Mouse (Mus musculus): Measurements from ENCODE around the gene Eif4e. TPM values are rescaled to one million over a fixed set of nuclear protein-coding genes. Genes with fewer than 3 reads are reported as not detected.

The Eif4e gene
- total and polyA plus RNA-seq, 2 experiments: 12.8 to 18.2 TPM

GRCm38 (mm10) chr3:138578867-138579266 is 52.9 kb downstream of the Eif4e start:
- no peak overlapping the region for H3K9ac ChIP-seq (ENCODE audit: low read depth, low read length)
- no peaks in the 10 kb centered on the region for H3K79me2 ChIP-seq (ENCODE audit: control insufficient read depth, insufficient read depth, low read length)
- DNase-seq (ENCODE audit: extremely low read depth, low read depth, low spot score): no peak
- no peaks in the 10 kb centered on the region for H3K36me3 ChIP-seq (ENCODE audit: control insufficient read depth, insufficient read depth, low read length)
- H3K4me1 ChIP-seq (ENCODE audit: control insufficient read depth, insufficient read depth, low read length): no peaks in the 10 kb centered on the region
- H3K27me3 ChIP-seq (ENCODE audit: control insufficient read depth, insufficient read depth, low read length): no peaks in the 10 kb centered on the region
- no peak overlapping the region for H3K27ac ChIP-seq (replicated peaks; ENCODE audit: insufficient read depth, low read depth, low read length)
- TF ChIP-seq POLR2A (IDR thresholded peaks at IDR 0.05; ENCODE audit: extremely low read depth, insufficient read depth, low read length) (no peak), CTCF (IDR thresholded peaks at IDR 0.05; ENCODE audit: low read depth, low read length) (no peak)
- WGBS: 94% methylated on average over 10 of the region's 10 CpGs
- no peak overlapping the region for H3K4me3 ChIP-seq (ENCODE audit: insufficient read depth, low read depth, low read length)

DNA sequence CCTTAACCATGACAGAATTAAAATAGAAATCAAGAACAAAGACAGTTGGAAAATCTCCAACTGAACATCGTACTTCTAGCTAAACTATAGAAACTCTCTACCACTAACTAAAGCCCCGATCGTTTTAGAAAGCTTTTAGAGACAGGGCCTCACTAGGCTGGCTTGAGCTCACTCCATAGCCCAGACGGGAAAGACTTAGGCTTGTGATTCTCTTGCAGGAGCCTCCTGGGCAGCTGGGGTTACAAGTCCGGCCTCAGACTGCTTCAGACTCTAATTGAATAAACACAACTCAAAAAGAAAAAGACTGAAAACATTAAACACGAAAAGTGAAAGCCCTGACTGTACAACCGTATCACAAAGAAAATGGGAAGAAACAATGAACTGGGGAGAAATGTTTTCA is 60.2 kb downstream of the Eif4e start:
- no peaks in the 10 kb centered on the region for H3K4me1 ChIP-seq (ENCODE audit: control insufficient read depth, insufficient read depth, low read length)
- no peak for TF ChIP-seq CTCF (IDR thresholded peaks at IDR 0.05; ENCODE audit: low read depth, low read length)
- no peak for TF ChIP-seq POLR2A (IDR thresholded peaks at IDR 0.05; ENCODE audit: extremely low read depth, insufficient read depth, low read length)
- H3K9ac ChIP-seq (ENCODE audit: low read depth, low read length): no peak overlapping the region
- no peaks in the 10 kb centered on the region for H3K27me3 ChIP-seq (ENCODE audit: control insufficient read depth, insufficient read depth, low read length)
- H3K27ac ChIP-seq (replicated peaks; ENCODE audit: insufficient read depth, low read depth, low read length): no peak overlapping the region
- no peak for DNase-seq (ENCODE audit: extremely low read depth, low read depth, low spot score)
- H3K4me3 ChIP-seq (ENCODE audit: insufficient read depth, low read depth, low read length): no peak overlapping the region
- 76% methylated on average over 7 of the region's 7 CpGs for WGBS
- H3K36me3 ChIP-seq (ENCODE audit: control insufficient read depth, insufficient read depth, low read length): no peaks in the 10 kb centered on the region
- H3K79me2 ChIP-seq (ENCODE audit: control insufficient read depth, insufficient read depth, low read length): no peaks in the 10 kb centered on the region

- no peaks in the 10 kb centered on the region for H3K4me1 ChIP-seq (ENCODE audit: control insufficient read depth, insufficient read depth, low read length)
- no peaks in the 10 kb centered on the region for H3K27me3 ChIP-seq (ENCODE audit: control insufficient read depth, insufficient read depth, low read length)
- DNase-seq (ENCODE audit: extremely low read depth, low read depth, low spot score): no peak
- 81% methylated on average over 4 of the region's 4 CpGs for WGBS
- H3K79me2 ChIP-seq (ENCODE audit: control insufficient read depth, insufficient read depth, low read length): no peaks in the 10 kb centered on the region
- no peaks in the 10 kb centered on the region for H3K36me3 ChIP-seq (ENCODE audit: control insufficient read depth, insufficient read depth, low read length)
- TF ChIP-seq POLR2A (IDR thresholded peaks at IDR 0.05; ENCODE audit: extremely low read depth, insufficient read depth, low read length): no peak
- no peak for TF ChIP-seq CTCF (IDR thresholded peaks at IDR 0.05; ENCODE audit: low read depth, low read length)
- H3K4me3 ChIP-seq (ENCODE audit: insufficient read depth, low read depth, low read length): no peak overlapping the region
- H3K27ac ChIP-seq (replicated peaks; ENCODE audit: insufficient read depth, low read depth, low read length): no peak overlapping the region
- no peak overlapping the region for H3K9ac ChIP-seq (ENCODE audit: low read depth, low read length)
Observed at GRCm38 (mm10) chr3:138587137-138587536, 61.2 kb downstream of the Eif4e start.

DNA sequence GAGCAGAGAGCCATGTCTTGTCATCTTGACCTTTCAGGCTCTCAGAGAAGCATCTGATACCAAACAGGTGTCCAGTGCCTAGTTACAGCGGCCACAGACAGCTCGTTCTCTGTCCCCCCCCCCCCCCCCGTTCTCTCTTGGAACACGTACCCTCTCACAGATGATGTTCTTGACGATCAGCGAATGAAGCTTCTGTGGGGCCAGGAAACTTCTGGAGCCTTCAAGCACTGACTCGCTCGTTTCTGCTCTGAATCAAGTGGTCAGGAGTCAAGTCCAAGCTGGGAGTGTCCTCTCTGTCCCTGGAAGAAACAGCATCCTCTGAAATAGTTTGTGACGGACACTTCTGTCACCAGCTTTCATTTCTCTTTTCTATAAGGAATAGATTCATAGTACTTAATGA is 62.0 kb downstream of the Eif4e start:
- 82% methylated on average over 9 of the region's 9 CpGs for WGBS
- TF ChIP-seq CTCF (IDR thresholded peaks at IDR 0.05; ENCODE audit: low read depth, low read length): no peak
- no peak for TF ChIP-seq POLR2A (IDR thresholded peaks at IDR 0.05; ENCODE audit: extremely low read depth, insufficient read depth, low read length)
- Histone ChIP-seq H3K36me3 (ENCODE audit: control insufficient read depth, insufficient read depth, low read length) (no peaks in the 10 kb centered on the region), H3K27me3 (ENCODE audit: control insufficient read depth, insufficient read depth, low read length) (no peaks in the 10 kb centered on the region), H3K9ac (ENCODE audit: low read depth, low read length) (no peak overlapping the region), H3K27ac (replicated peaks; ENCODE audit: insufficient read depth, low read depth, low read length) (no peak overlapping the region), H3K4me3 (ENCODE audit: insufficient read depth, low read depth, low read length) (no peak overlapping the region), H3K79me2 (ENCODE audit: control insufficient read depth, insufficient read depth, low read length) (no peaks in the 10 kb centered on the region), H3K4me1 (ENCODE audit: control insufficient read depth, insufficient read depth, low read length) (no peaks in the 10 kb centered on the region)
- DNase-seq (ENCODE audit: extremely low read depth, low read depth, low spot score): no peak

DNA sequence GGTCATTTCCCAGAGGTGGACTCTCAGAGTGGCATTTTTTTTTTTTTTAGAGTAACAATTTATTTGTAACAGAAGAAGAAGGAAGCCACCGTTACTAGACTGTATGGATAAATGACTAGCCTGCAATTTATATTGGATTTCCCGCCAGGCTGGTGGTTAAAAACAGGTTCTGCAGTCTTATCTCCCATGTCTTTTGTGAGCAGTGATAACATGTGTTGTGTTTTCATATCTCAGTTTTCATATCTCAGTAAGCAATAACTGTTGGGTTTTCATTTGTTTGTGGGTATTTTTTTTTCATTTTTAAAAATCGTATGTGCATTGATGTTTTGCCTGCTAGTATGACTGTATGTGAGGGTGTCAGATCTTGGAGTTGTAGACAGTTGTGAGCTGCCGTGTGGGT is 65.0 kb downstream of the Eif4e start:
- Histone ChIP-seq H3K9ac (ENCODE audit: low read depth, low read length) (no peak overlapping the region), H3K27ac (replicated peaks; ENCODE audit: insufficient read depth, low read depth, low read length) (no peak overlapping the region)

DNA sequence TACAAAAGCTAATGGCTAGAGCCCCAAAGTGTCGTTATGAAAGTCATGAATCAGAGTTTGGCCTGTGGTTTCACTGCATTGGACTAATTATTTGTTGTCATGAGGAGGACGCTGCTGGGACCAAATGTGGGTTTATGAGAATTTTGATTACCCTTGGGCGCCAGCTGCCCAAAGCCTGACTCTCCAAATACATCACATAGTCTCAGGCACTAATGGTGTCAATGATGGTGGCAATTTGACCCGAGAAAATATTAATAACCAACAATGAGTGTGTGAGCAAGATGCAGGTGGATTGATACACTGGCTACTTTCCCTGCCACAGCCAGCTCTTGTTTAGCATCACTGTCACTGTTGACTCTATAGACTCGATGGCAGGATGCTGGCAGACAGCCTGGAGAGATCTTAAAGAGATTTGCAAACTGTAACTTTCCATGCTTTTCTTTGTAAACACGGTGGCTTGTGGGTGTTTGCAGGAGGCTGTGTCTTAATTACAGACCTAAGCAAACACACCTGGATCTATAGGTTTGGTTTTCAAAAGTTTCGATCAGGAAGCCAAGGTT is 65.9 kb downstream of the Eif4e start:
- Histone ChIP-seq H3K9ac (ENCODE audit: low read depth, low read length) (no peak overlapping the region), H3K27me3 (ENCODE audit: control insufficient read depth, insufficient read depth, low read length) (no peaks in the 10 kb centered on the region), H3K79me2 (ENCODE audit: control insufficient read depth, insufficient read depth, low read length) (no peaks in the 10 kb centered on the region), H3K36me3 (ENCODE audit: control insufficient read depth, insufficient read depth, low read length) (no peaks in the 10 kb centered on the region), H3K27ac (replicated peaks; ENCODE audit: insufficient read depth, low read depth, low read length) (no peak overlapping the region), H3K4me1 (ENCODE audit: control insufficient read depth, insufficient read depth, low read length) (no peaks in the 10 kb centered on the region), H3K4me3 (ENCODE audit: insufficient read depth, low read depth, low read length) (no peak overlapping the region)
- no peak for TF ChIP-seq CTCF (IDR thresholded peaks at IDR 0.05; ENCODE audit: low read depth, low read length)
- 72% methylated on average over 7 of the region's 7 CpGs for WGBS
- DNase-seq (ENCODE audit: extremely low read depth, low read depth, low spot score): no peak

More for the DNA sequence above, 65.0 kb downstream of the Eif4e start:
- H3K4me1 ChIP-seq (ENCODE audit: control insufficient read depth, insufficient read depth, low read length): no peaks in the 10 kb centered on the region
- TF ChIP-seq POLR2A (IDR thresholded peaks at IDR 0.05; ENCODE audit: extremely low read depth, insufficient read depth, low read length) (no peak), CTCF (IDR thresholded peaks at IDR 0.05; ENCODE audit: low read depth, low read length) (no peak)
- WGBS: 89% methylated on average over 4 of the region's 4 CpGs
- H3K79me2 ChIP-seq (ENCODE audit: control insufficient read depth, insufficient read depth, low read length): no peaks in the 10 kb centered on the region
- DNase-seq (ENCODE audit: extremely low read depth, low read depth, low spot score): no peak
- no peaks in the 10 kb centered on the region for H3K36me3 ChIP-seq (ENCODE audit: control insufficient read depth, insufficient read depth, low read length)
- no peak overlapping the region for H3K4me3 ChIP-seq (ENCODE audit: insufficient read depth, low read depth, low read length)
- H3K27me3 ChIP-seq (ENCODE audit: control insufficient read depth, insufficient read depth, low read length): no peaks in the 10 kb centered on the region

Measured in liver, adult 2 months (tissue).